Mouse (Mus musculus): ENCODE results near the gene Nrarp.

The Nrarp gene

GRCm38 (mm10) chr2:25196172-25196954 lies 15.8 kb downstream of the Nrarp start, which contains the start of gene Tor4a:
Gene Tor4a (minus strand): TSS chr2:25196886.
- peak; percentile 68 to 84 for DNase-seq

DNA sequence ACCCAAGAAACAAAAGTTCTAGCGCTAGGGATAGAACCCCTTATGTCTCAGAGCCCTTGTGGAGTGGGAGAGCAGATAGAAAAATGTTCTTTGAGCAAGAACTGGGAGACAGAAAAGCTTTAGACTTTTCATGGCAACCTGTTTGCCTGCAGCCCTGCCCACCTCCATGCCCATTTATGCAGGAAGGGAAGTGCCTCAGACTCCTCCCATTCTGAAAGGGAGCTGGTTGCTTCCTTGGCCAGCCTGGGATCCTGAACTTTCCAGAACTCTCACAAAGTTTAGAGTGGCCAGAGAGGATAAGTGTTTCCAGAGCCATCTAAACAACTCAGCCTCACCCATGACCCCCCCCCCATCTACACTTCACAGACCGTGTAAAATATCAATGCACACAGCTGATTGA lies 16.6 kb downstream of the Nrarp start:
- no peak for DNase-seq

DNA sequence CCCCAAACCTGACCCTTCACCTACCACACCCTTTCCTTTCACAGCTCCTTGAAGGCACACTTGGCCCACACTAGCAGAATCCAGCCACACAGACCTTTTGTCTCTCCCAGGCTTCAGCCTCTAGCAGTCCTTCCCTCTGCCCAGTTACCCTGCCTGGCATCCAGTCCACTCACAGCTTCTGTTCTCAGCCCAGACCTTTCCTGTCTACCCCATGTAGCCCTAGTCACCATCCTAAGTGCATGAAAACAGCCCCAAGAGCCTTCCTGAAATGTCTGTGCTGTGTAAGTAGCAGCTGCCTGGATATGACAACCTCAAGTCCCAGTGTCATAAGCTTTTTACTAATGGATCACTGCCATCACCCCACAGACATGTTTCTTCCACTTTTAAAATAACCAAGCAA lies 17.4 kb downstream of the Nrarp start:
- no peak for DNase-seq

DNA sequence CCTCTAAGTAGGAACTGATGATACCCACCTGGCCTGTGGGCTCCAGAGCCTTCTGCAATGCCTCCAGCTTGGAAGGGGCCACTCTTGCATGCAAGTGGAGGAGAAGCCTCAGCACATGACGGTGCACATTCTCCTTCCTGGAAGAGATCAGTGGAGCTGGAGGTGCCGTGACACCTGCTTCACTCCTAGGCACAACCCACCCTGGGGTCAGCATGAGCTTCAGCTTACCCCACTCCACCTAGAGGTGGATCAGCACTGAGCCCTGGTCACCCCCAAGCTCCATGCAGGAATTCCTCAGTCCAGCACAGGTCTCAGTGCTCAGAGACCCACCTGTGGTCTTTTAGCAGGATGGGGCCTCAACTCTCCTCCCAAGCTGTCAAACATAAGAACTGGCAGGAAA lies 20.1 kb downstream of the Nrarp start:
- no peak for DNase-seq

GRCm38 (mm10) chr2:25203631-25204214 lies 23.2 kb downstream of the Nrarp start:
- DNase-seq: no peak

GRCm38 (mm10) chr2:25207593-25207992 lies 27.0 kb downstream of the Nrarp start:
- DNase-seq: no peak

DNA sequence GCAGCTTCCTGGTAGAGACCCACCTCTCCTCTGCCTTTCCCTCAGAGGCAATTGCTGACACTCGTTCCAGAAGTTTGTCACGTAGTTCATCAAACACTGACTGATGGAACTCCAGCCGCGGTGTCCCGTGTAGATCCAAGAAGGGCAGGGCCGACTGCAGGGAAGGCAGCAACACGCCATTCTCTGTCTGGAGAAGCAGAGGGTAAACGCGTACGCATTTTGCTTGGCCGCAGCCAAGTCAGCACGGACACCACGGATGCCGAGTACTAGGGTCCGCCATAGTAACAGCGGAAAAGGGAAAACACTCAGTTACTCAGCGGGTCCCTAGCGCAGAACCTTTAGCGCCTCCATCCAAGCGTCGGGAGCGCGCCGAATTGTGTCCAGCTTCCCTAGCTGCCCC lies 30.1 kb downstream of the Nrarp start:
- no peak for DNase-seq

GRCm38 (mm10) chr2:25211121-25211670 lies 30.6 kb downstream of the Nrarp start, which contains the start of gene Nelfb:
Gene Nelfb (minus strand): TSS chr2:25211489.
- DNase-seq: peak; percentile 82 to 87

DNA sequence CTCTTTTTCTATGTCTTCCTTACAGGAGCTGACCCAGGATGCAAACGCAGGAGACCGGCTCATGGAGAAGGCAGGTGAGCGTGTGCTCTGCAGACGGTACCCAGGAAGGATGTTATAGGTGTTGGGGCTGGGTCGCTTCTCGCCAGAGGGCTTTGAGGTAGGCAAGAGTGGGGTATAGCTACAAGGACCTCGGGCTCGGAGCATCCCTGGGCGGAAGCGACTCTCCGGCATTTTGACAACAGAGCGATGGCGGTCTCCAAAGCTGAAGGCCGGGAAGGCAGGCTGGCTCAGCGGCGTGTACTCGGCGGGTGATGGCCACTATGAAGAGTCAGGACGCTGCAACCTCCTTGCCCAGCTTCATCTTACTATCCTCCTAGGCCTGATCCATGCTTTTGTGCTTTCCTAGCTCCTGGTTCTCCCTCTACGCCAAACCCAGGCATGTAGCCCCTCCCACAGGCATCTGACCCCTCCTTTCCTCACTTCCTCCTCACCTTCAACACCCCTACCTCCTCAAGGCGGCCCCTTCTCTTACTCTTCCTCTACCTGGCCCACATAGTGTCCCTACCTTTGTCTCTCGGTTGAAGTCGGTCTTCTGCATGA lies 32.8 kb downstream of the Nrarp start:
- DNase-seq: no peak

- DNase-seq: no peak
These were observed 33.9 kb downstream of the Nrarp start, which contains the start of gene Stpg3 for GRCm38 (mm10) chr2:25214444-25214843. Gene Stpg3 (minus strand): TSS chr2:25214637.

- no peak for DNase-seq
These were observed 37.1 kb downstream of the Nrarp start for GRCm38 (mm10) chr2:25217666-25218065.

DNA sequence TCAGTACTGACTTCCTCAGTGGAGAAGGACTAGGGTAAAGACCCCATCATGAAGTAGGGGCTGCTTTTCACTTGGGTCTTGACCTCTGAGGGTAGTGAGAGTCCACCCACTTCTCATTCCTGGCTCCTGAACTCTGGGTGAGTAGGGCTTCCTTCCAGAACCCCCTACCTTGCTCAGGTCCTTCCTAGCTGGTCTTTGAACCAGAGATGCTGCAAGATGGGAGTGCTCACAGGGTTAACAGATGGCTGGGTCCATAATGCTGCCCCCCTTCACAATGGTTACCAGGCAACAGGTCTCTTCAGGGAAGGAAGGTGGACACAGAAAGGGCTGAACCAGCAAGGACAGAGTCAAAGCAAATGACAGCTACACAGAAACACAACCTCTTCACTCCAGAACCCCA lies 37.9 kb downstream of the Nrarp start, which contains the start of gene Fam166a:
TSS of gene Fam166a (plus strand) at position 301 of the 400 bp plus-strand sequence.
- no peak for DNase-seq

- DNase-seq: no peak
These were observed 40.8 kb downstream of the Nrarp start for GRCm38 (mm10) chr2:25221331-25221772.

- DNase-seq: peak; percentile 74 to 79
These were observed 43.3 kb downstream of the Nrarp start for GRCm38 (mm10) chr2:25223681-25224491.

DNA sequence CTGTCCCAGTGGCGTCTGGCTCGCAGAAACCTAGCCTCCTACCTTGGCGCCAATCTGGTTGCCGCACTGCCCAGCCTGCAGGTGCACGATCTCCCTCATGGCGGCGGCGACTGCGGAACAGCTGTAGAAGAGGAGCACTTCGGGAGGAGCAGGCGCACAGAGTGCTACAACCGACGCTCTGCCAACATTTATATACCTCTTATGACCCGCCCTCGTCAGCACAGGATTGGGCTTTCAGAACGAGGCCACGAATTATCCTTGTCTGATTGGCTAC lies 43.9 kb downstream of the Nrarp start, which contains the start of gene Tubb4b:
TSS of gene Tubb4b (minus strand) at position 211 of the 274 bp plus-strand sequence.
- no peak for DNase-seq

DNA sequence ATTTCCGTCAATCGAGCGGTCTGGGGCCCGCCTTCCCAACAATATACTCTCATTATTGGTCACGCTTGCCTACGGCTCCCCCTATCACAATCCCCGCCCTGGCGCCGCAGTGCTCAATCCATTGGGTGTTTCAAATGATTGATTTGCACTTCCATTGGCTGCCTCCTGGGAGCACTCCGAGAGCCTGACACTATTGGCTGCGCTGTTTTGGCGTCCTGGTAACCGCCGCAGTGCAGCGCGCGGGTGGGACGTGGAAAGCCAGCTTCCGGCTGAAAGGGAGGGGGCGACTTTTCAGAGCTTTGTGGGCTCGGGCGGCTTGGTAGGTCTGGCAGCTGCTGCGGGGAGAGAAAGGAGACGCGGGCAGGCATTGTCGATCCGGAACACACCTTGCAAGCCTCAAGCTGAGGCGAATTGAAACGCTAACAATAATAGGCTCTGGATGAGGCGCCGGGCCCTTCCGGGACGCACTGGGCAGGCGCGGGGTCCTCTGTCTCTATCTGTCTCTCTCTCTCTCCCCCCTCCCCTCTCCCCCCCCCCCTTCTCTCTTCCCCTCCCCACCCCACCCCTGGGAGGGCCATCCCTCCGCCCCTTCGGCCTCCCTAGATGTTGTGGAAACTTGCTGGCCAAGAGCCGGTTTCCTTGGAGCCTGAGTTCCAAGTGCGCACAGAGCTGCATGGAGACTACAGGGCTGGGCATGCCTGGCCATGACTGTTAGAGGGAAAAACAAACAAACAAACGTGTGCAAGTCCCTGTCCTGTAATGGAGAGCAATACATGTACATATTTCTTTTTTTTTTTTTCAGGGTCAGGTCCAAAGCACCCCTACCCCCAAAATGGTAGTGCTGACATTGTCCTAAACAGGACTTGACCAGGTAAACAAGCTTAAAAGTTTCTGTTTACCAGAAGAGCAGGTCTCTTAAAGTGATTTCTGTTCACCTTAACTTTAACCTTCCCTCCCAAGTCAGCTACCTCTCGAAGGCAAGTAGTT lies 44.5 kb downstream of the Nrarp start:
- peak; percentile 99 to 100 for DNase-seq

GRCm38 (mm10) chr2:25225811-25226379 lies 45.3 kb downstream of the Nrarp start:
- no peak for DNase-seq

DNA sequence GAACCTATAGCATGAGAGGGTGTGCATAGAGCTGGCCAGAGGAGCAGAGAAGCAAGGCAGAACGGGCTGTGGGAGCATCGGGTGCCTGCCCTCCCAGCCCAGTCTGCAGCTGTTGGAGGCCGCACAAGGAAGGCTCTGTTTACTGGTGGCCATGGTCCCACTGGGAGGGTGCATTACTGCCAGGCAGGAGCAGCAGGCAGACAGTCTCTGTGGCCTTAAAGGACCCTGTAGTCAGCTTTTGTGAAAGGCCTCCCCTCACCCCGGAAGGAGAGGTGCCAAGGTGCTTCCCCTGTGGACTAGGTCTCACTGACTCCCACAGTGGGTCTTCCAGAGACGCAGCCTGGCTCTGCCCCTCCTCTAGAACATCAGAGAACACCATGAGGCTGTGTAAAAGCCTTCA lies 46.3 kb downstream of the Nrarp start:
- DNase-seq: no peak

DNA sequence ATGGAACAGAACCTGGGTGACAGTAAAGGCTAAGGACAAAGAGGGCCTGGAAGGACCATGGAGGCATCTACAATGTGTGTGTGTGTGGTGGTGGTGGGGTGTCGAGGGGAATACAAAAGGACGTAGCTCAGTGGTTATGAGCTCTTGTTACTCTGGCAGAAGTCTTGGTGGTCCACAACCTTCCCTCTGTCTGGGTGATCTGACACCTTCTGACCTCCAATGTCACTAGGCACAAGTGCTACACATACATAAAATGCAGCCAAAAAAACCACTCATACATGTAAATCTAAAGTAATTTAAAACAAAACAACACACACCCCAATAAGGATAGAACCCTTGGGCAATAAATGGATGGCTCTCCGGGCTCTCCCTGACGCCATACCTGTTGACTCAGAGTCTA lies 46.8 kb downstream of the Nrarp start:
- DNase-seq: no peak

DNA sequence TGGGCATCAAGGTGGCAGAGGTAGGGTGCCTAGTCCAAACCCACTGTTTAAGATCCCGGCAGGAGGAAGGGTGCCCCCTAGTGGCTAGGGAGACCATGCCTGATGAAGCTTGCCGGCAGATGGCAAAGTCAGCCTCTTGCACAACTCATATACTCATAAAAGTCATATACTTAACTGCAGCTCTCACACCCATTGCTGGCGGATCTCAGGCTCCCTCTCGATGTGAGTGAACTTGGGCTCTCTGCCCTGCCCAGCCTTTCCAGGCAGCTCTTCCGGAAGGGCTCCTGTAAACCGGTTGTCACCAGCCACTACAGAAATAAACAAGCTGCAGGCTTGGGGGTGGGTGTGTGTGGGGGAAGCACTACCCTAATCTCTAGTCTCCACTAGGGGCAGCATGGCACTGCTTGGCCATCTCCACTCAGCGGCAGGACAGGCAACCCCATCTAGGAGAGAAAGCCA lies 47.9 kb downstream of the Nrarp start:
- DNase-seq: peak; percentile 70 to 76

DNA sequence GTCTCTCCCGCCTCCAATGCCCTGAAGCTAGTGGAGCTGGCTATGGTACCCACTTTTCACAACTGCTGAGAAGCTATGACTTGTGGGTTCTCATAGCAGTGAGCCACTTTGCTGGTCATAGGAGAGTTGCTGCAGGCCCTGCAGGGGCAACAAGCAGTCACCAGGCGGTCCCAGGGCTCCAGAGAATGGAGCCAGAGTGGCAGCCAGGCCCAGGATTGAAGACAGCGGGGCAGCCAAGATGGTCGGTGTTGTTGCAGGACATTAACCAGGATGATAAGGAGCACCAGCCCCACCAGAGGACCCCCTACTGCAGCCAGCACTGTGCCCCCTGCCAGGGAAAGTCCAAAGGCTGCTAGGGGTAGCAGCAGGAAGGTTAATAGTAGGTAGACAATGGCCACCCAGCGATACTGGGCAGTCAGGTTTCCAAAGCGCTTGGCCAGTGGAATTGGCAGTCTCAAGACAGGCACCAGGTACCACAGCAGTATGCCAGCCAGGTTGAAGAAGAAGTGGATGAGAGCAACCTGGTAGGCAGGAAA lies 48.5 kb downstream of the Nrarp start:
- DNase-seq: no peak

Data from thymus, adult 18-20 months (tissue).